Mouse (Mus musculus): ENCODE data around the gene Gm45837.

The Gm45837 gene

GRCm38 (mm10) chr7:101410267-101410936 is at the start of gene Gm45837:
Gene Gm45837, plus strand, starts transcription at chr7:101410886.
- in situ Hi-C loops (cut with MboI) = no loop called here

GRCm38 (mm10) chr7:101361021-101361420 is 49.7 kb upstream of the Gm45837 start:
- in situ Hi-C loops (cut with MboI) = no loop called here

- in situ Hi-C loops (cut with MboI) = no loop called here
Measured at GRCm38 (mm10) chr7:101361767-101362166, 48.9 kb upstream of the Gm45837 start.

- in situ Hi-C loops (cut with MboI) = no loop called here
Measured at GRCm38 (mm10) chr7:101362791-101363191, 47.9 kb upstream of the Gm45837 start.

GRCm38 (mm10) chr7:101363914-101364313 is 46.8 kb upstream of the Gm45837 start:
- in situ Hi-C loops (cut with MboI) = no loop called here

GRCm38 (mm10) chr7:101367901-101368852 is 42.5 kb upstream of the Gm45837 start:
- in situ Hi-C loops (cut with MboI) = loop anchor here (5.0 kb wide), 1 partner anchor 51 kb away; the partner anchor contains the start of gene Stard10

GRCm38 (mm10) chr7:101369666-101370065 is 41.0 kb upstream of the Gm45837 start:
- in situ Hi-C loops (cut with MboI) = loop anchor here (5.0 kb wide), 1 partner anchor 52 kb away; the partner anchor contains the start of gene Stard10

GRCm38 (mm10) chr7:101373082-101373481 is 37.6 kb upstream of the Gm45837 start:
- in situ Hi-C loops (cut with MboI) = no loop called here

GRCm38 (mm10) chr7:101374155-101374554 is 36.5 kb upstream of the Gm45837 start:
- in situ Hi-C loops (cut with MboI) = no loop called here

GRCm38 (mm10) chr7:101376701-101377340 is 33.9 kb upstream of the Gm45837 start:
- in situ Hi-C loops (cut with MboI) = no loop called here

- in situ Hi-C loops (cut with MboI) = no loop called here
Measured at GRCm38 (mm10) chr7:101377741-101378262, 32.9 kb upstream of the Gm45837 start.

GRCm38 (mm10) chr7:101378285-101378684 is 32.4 kb upstream of the Gm45837 start:
- in situ Hi-C loops (cut with MboI) = no loop called here

GRCm38 (mm10) chr7:101378796-101379465 is 31.8 kb upstream of the Gm45837 start:
- in situ Hi-C loops (cut with MboI) = no loop called here

- in situ Hi-C loops (cut with MboI) = no loop called here
Measured at GRCm38 (mm10) chr7:101379732-101380131, 31.0 kb upstream of the Gm45837 start.

- in situ Hi-C loops (cut with MboI) = no loop called here
Measured at GRCm38 (mm10) chr7:101381512-101381911, 29.2 kb upstream of the Gm45837 start.

GRCm38 (mm10) chr7:101382378-101382777 is 28.3 kb upstream of the Gm45837 start:
- in situ Hi-C loops (cut with MboI) = no loop called here

- in situ Hi-C loops (cut with MboI) = no loop called here
Measured at GRCm38 (mm10) chr7:101383756-101384155, 26.9 kb upstream of the Gm45837 start.

GRCm38 (mm10) chr7:101384931-101385330 is 25.8 kb upstream of the Gm45837 start:
- in situ Hi-C loops (cut with MboI) = no loop called here

GRCm38 (mm10) chr7:101385331-101385733 is 25.4 kb upstream of the Gm45837 start:
- in situ Hi-C loops (cut with MboI) = no loop called here

GRCm38 (mm10) chr7:101385866-101386452 is 24.7 kb upstream of the Gm45837 start:
- in situ Hi-C loops (cut with MboI) = no loop called here

- in situ Hi-C loops (cut with MboI) = no loop called here
Measured at GRCm38 (mm10) chr7:101389256-101389655, 21.4 kb upstream of the Gm45837 start.
